Mouse (Mus musculus): ENCODE measurements at regions not wholly inside any gene's neighbourhood (a gene's known extent, or its start where the extent isn't known, plus 50 kb on each side); places are given as distances from the start of the nearest gene placed in this dataset.

DNA sequence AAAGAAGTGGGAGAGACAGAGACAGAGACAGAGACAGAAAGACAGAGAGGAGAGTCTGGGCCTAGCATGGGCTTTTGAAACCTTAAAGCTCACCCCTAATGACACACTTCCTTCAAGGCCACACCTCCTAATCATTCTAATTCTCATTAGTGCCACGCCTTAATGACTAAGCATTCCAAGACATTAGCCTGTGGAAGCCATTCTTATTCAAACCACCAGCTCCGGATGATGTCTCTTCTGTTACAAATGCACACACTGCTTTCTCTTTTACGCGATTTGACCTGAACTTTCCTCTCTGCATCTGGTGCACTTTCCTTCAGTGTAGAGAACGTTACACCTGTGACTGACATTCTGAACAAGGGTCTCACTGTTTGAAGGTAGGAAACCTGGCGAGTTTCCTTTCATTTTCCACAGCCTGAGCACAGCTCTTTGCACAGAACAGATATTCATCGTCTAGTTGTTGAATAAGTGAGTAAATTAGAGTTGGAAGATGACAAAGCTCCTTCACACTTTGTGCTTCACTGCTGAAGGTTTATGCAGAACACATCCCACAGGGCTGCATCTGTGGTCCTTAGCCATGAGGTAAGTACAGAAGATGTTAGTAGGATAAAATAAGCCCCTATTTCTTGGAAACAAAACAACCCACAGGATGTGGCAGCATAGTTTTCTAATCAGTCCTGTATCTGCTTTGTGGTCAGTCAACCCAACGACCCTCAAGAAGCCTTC, 116.8 kb downstream of the Faxc start:
- 67% methylated on average over 8 of the region's 8 CpGs for WGBS
- Histone ChIP-seq H3K9me3 (ENCODE audit: control insufficient read depth, low read length) (no peaks in the 10 kb centered on the region), H3K27ac (replicated peaks) (no peak overlapping the region), H3K4me1 (replicated peaks; ENCODE audit: control insufficient read depth, insufficient read depth) (no peaks in the 10 kb centered on the region), H3K4me2 (replicated peaks; ENCODE audit: low read depth) (no peak overlapping the region), H3K27me3 (ENCODE audit: control insufficient read depth, insufficient read depth, low read length) (no peaks in the 10 kb centered on the region), H3K9ac (ENCODE audit: low read length) (no peak overlapping the region), H3K36me3 (ENCODE audit: control insufficient read depth, insufficient read depth, low read length) (no peaks in the 10 kb centered on the region), H3K4me3 (ENCODE audit: low read depth, low read length) (no peak overlapping the region)
- no peak for ATAC-seq (ENCODE audit: low FRiP score, low TSS enrichment)
- no peak for TF ChIP-seq CTCF (IDR thresholded peaks at IDR 0.05; ENCODE audit: low read depth)
- TF ChIP-seq EP300 (optimal IDR thresholded peaks at IDR 0.05): no peak
- no peak for DNase-seq (ENCODE audit: low spot score)

DNA sequence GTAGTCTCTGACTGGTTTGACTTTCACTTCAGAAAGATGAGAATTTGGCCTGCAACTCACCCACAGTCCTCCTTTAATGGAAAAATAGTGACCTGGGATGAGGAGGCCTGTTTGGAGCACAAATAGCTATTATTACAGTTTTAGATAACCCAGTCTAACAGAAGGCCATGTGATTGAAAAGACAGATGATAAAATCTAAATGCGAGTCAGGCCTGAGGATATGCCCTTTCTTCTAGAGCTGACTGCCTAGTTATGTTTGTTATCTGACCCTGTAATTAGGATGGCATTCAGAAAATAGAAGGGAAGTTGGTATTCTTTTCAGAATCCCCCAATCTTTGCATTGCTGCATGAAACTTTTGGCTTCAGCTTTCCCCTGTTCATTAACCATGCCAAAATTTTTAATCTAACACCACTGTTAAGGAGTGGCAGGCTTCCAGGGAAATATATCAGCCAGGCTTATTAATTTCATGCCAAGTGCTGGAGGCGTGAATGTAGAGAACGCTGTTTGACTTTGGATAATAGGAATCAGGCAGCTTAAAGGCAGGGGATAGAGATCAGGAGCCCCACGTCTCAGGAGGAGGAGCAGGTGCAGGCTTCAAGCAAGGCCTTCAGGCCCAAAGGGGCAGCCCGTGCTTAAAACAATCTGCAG, 135.8 kb downstream of the Faxc start:
- Histone ChIP-seq H3K36me3 (ENCODE audit: control insufficient read depth, insufficient read depth, low read length) (no peaks in the 10 kb centered on the region), H3K4me2 (replicated peaks; ENCODE audit: low read depth) (no peak overlapping the region), H3K4me1 (replicated peaks; ENCODE audit: control insufficient read depth, insufficient read depth) (no peaks in the 10 kb centered on the region), H3K4me3 (ENCODE audit: low read depth, low read length) (no peak overlapping the region), H3K9ac (ENCODE audit: low read length) (no peak overlapping the region), H3K27ac (replicated peaks) (no peak overlapping the region), H3K9me3 (ENCODE audit: control insufficient read depth, low read length) (no peaks in the 10 kb centered on the region), H3K27me3 (ENCODE audit: control insufficient read depth, insufficient read depth, low read length) (no peaks in the 10 kb centered on the region)
- DNase-seq (ENCODE audit: low spot score) (no peak), ATAC-seq (ENCODE audit: low FRiP score, low TSS enrichment) (no peak)
- 30% methylated on average over 5 of the region's 5 CpGs for WGBS
- no peak for TF ChIP-seq CTCF (IDR thresholded peaks at IDR 0.05; ENCODE audit: low read depth)
- TF ChIP-seq EP300 (optimal IDR thresholded peaks at IDR 0.05): no peak

DNA sequence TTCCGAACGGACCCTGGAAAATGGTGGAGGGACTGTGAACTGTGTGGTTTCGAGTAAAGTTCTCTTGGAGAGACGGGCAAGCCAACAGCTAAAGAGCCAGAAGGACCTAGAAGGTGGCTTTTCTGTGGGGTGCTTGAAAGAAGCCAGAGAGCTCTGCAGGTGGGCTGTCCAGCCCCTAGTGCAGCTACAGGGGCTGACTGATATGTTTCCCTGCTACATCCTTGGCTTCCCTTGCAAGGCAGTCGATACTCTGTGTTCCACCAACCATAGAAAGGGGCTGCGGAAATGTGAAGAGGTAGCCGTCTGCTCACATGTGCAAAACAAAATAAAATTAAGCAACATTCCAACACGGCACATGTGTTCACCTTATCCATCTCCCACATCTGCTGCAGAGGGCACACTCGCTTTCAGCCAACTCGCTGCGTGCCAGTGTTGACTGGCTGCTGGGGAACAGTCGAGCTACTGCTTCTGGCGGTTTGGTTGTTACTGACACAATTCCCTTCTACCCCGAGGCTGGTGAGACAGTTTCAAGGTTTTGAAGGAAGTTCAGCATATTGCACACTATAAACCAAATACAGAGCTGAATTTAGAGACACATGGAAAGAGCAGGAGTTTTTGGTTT, 136.7 kb downstream of the Faxc start:
- Histone ChIP-seq H3K27ac (replicated peaks) (no peak overlapping the region), H3K27me3 (ENCODE audit: control insufficient read depth, insufficient read depth, low read length) (no peaks in the 10 kb centered on the region), H3K4me1 (replicated peaks; ENCODE audit: control insufficient read depth, insufficient read depth) (no peaks in the 10 kb centered on the region), H3K36me3 (ENCODE audit: control insufficient read depth, insufficient read depth, low read length) (no peaks in the 10 kb centered on the region), H3K9ac (ENCODE audit: low read length) (no peak overlapping the region), H3K4me2 (replicated peaks; ENCODE audit: low read depth) (no peak overlapping the region), H3K4me3 (ENCODE audit: low read depth, low read length) (no peak overlapping the region), H3K9me3 (ENCODE audit: control insufficient read depth, low read length) (no peaks in the 10 kb centered on the region)
- 77% methylated on average over 14 of the region's 14 CpGs for WGBS
- ATAC-seq (ENCODE audit: low FRiP score, low TSS enrichment): no peak
- no peak for DNase-seq (ENCODE audit: low spot score)
- TF ChIP-seq CTCF (IDR thresholded peaks at IDR 0.05; ENCODE audit: low read depth): no peak
- no peak for TF ChIP-seq EP300 (optimal IDR thresholded peaks at IDR 0.05)

DNA sequence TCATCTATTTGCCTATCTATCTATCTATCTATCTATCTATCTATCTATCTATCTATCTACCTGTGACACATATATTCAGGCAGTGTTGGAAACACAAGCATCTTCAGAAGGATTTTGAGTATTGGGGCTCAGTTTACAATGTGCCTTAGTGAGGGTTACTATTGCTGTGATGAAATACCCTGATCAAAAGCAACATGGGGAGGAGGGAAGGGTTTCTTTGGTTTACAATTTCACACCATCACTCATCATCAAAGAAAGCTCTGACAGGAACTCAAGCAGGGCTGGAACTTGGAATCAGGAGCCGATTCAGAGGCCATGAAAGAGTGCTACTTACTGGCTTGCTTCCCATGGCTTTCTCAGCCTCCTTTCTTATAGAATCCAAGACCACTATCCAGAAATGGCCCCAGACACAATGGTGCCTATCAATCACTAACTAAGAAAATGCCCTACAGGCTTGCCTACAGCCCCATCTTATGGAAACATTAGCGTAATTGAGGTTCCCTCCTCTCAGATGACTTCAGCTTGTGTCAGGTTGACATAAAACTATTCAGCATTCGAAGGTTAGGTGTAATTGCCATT, 157.2 kb downstream of the Faxc start:
- H3K36me3 ChIP-seq (ENCODE audit: control insufficient read depth, insufficient read depth, low read length): no peaks in the 10 kb centered on the region
- no peak overlapping the region for H3K27ac ChIP-seq (replicated peaks)
- no peak overlapping the region for H3K4me3 ChIP-seq (ENCODE audit: low read depth, low read length)
- ATAC-seq (ENCODE audit: low FRiP score, low TSS enrichment) (no peak), DNase-seq (ENCODE audit: low spot score) (no peak)
- H3K9me3 ChIP-seq (ENCODE audit: control insufficient read depth, low read length): no peaks in the 10 kb centered on the region
- no peaks in the 10 kb centered on the region for H3K4me1 ChIP-seq (replicated peaks; ENCODE audit: control insufficient read depth, insufficient read depth)
- TF ChIP-seq CTCF (IDR thresholded peaks at IDR 0.05; ENCODE audit: low read depth) (no peak), EP300 (optimal IDR thresholded peaks at IDR 0.05) (no peak)
- no peak overlapping the region for H3K9ac ChIP-seq (ENCODE audit: low read length)
- H3K27me3 ChIP-seq (ENCODE audit: control insufficient read depth, insufficient read depth, low read length): no peaks in the 10 kb centered on the region
- 46% methylated on average over 3 of the region's 3 CpGs for WGBS
- H3K4me2 ChIP-seq (replicated peaks; ENCODE audit: low read depth): no peak overlapping the region

DNA sequence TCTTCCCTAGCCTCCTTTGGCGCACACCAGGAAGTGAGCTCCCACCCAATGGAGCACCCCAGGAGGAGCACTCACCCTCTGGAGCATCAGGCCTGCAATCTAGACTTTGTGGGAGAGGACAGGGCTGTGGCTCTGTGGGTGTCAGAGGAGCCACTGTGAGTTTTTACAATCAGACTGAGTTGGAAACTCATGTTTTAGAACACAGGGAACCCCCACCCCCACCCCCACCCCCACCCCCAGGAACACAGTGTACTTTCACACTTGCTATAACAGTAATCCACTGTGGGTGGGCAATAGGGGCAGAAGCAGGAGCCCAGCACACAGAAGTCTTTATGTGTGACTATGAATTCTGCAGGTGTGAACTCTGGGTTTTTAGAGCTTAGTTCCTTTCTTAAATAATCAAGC, 158.5 kb downstream of the Faxc start:
- 88% methylated on average over 1 of the region's 1 CpGs for WGBS
- TF ChIP-seq CTCF (IDR thresholded peaks at IDR 0.05; ENCODE audit: low read depth) (no peak), EP300 (optimal IDR thresholded peaks at IDR 0.05) (no peak)
- Histone ChIP-seq H3K4me2 (replicated peaks; ENCODE audit: low read depth) (no peak overlapping the region), H3K27me3 (ENCODE audit: control insufficient read depth, insufficient read depth, low read length) (no peaks in the 10 kb centered on the region), H3K9me3 (ENCODE audit: control insufficient read depth, low read length) (no peaks in the 10 kb centered on the region), H3K9ac (ENCODE audit: low read length) (no peak overlapping the region), H3K36me3 (ENCODE audit: control insufficient read depth, insufficient read depth, low read length) (no peaks in the 10 kb centered on the region), H3K4me1 (replicated peaks; ENCODE audit: control insufficient read depth, insufficient read depth) (no peaks in the 10 kb centered on the region), H3K4me3 (ENCODE audit: low read depth, low read length) (no peak overlapping the region), H3K27ac (replicated peaks) (no peak overlapping the region)
- DNase-seq (ENCODE audit: low spot score): no peak
- no peak for ATAC-seq (ENCODE audit: low FRiP score, low TSS enrichment)
